Mouse (Mus musculus) adrenal gland, postnatal 14 days (tissue): ENCODE results near the gene Marcks. TPM values are rescaled to one million over a fixed set of nuclear protein-coding genes. Genes with fewer than 3 reads are reported as not detected.

Experiments
- total RNA-seq: library from RNA; stranded (reverse); gene quantifications from 2 replicates; pipeline ENCODE4 v1.2.3, GENCODE M21; 2021

Marcks gene
- total RNA-seq, 1 experiment from 2014 or later: 83.8 TPM

Other genes starting within 250 kb of the Marcks start
- 96.5 and 103 TPM in 2 replicates for gene Hdac2, start 164.4 kb downstream of the Marcks start, total RNA-seq